Mouse (Mus musculus) frontal cortex, postnatal 36 days (tissue): Measurements from ENCODE around the gene 4930469K13Rik.

Source experiments
- DNase-seq, 2 experiments: peaks; one replicate each; pipeline ENCODE4 v3.0.0; 2022; ENCODE audit warnings: low spot score in 2 of 2

4930469K13Rik gene

GRCm38 (mm10) chr11:34078581-34078980 lies 19.8 kb downstream of the 4930469K13Rik start:
- no peak for DNase-seq

- DNase-seq: no peak
Observed at GRCm38 (mm10) chr11:34077870-34078269, 20.5 kb downstream of the 4930469K13Rik start.

GRCm38 (mm10) chr11:34073776-34074175 lies 24.6 kb downstream of the 4930469K13Rik start:
- peak; percentile 38 to 49 for DNase-seq

GRCm38 (mm10) chr11:34072309-34072708 lies 26.0 kb downstream of the 4930469K13Rik start:
- no peak for DNase-seq

GRCm38 (mm10) chr11:34070596-34070995 lies 27.8 kb downstream of the 4930469K13Rik start:
- no peak for DNase-seq

- DNase-seq: no peak
Observed at GRCm38 (mm10) chr11:34063702-34064485, 34.5 kb downstream of the 4930469K13Rik start.

GRCm38 (mm10) chr11:34063257-34063656 lies 35.1 kb downstream of the 4930469K13Rik start:
- no peak for DNase-seq

GRCm38 (mm10) chr11:34061740-34062139 lies 36.6 kb downstream of the 4930469K13Rik start:
- no peak for DNase-seq

GRCm38 (mm10) chr11:34058960-34059359 lies 39.4 kb downstream of the 4930469K13Rik start:
- no peak for DNase-seq

- DNase-seq: no peak
Observed at GRCm38 (mm10) chr11:34058332-34058731, 40.0 kb downstream of the 4930469K13Rik start.

- DNase-seq: no peak
Observed at GRCm38 (mm10) chr11:34056715-34057114, 41.6 kb downstream of the 4930469K13Rik start.

- DNase-seq: no peak
Observed at GRCm38 (mm10) chr11:34054031-34054727, 44.2 kb downstream of the 4930469K13Rik start.

GRCm38 (mm10) chr11:34053031-34053818 lies 45.1 kb downstream of the 4930469K13Rik start:
- no peak for DNase-seq

GRCm38 (mm10) chr11:34050643-34051042 lies 47.7 kb downstream of the 4930469K13Rik start:
- no peak for DNase-seq

- no peak for DNase-seq
Observed at GRCm38 (mm10) chr11:34050063-34050462, 48.3 kb downstream of the 4930469K13Rik start.

- DNase-seq: no peak
Observed at GRCm38 (mm10) chr11:34049125-34049379, 49.3 kb downstream of the 4930469K13Rik start.

- no peak for DNase-seq
Observed at GRCm38 (mm10) chr11:34048375-34049124, 49.8 kb downstream of the 4930469K13Rik start.

GRCm38 (mm10) chr11:34047542-34047937 lies 50.8 kb downstream of the 4930469K13Rik start:
- DNase-seq: no peak

- DNase-seq: no peak
Observed at GRCm38 (mm10) chr11:34046767-34047541, 51.4 kb downstream of the 4930469K13Rik start, which contains the start of gene Lcp2. TSS of gene Lcp2 (plus strand) at chr11:34046920.

- DNase-seq: no peak
Observed at GRCm38 (mm10) chr11:34042808-34043207, 55.5 kb downstream of the 4930469K13Rik start.

GRCm38 (mm10) chr11:34040061-34040460 lies 58.3 kb downstream of the 4930469K13Rik start:
- DNase-seq: peak; percentile 9 to 24
